Mouse (Mus musculus) megakaryocyte, embryonic 14.5 days (primary cell): ENCODE measurements around the gene 5830473C10Rik.

Experiments
- FLI1 ChIP-seq: IDR thresholded peaks from 2 replicates; pipeline ENCODE4 v1.6.1; 2012; ENCODE audit warnings: low read length, inconsistent platforms, mixed read lengths
- GATA1 ChIP-seq: IDR thresholded peaks from 3 replicates; pipeline ENCODE4 v1.6.1; 2012; ENCODE audit warnings: mixed read lengths, low read length, inconsistent platforms, borderline replicate concordance

GRCm38 (mm10) chr5:90565205-90565604 is 4.3 kb downstream of the 5830473C10Rik start:
- no peak for TF ChIP-seq GATA1
- TF ChIP-seq FLI1 = no peak
